Mouse (Mus musculus): ENCODE results near the gene Ubr1. TPM values are rescaled to one million over a fixed set of nuclear protein-coding genes. Genes with fewer than 3 reads are reported as not detected.

Ubr1 gene
- polyA plus RNA-seq, 1 experiment from 2014 or later = 24.5 TPM

DNA sequence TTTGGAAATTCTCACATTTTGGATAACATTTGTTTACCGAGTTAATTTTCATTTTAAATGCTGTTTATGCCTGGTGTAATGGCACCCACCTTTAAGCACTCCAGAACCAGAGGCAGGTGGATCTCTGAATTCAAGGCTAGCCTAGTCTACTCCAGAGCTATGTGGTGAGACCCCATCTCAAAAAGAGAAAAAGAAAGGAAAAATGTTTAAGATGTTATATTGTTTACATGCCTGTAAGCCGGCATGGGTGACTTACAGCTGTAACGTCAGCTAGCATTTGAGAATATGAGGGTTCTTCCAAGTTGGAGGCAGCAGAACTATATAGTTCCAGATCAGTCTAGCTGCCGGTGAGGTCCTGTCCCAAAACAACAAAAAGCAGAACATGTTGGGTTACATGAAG, 1.3 kb upstream of the Ubr1 start:
- Histone ChIP-seq H3K27ac (replicated peaks) (no peak overlapping the region), H3K27me3 (replicated peaks; ENCODE audit: low read depth, poor library complexity, severe bottlenecking) (peaks cover 8% of the 10 kb centered on the region), H3K36me3 (replicated peaks) (0 out of 2 replicates have a peak, but pooled peaks cover 2% of the 10 kb centered on the region), H3K9me3 (no peaks in the 10 kb centered on the region), H3K4me1 (peaks cover 25% of the 10 kb centered on the region), H3K4me3 (no peak overlapping the region)
- no peak for DNase-seq (ENCODE audit: low spot score)
- 87% methylated on average over 4 of the region's 4 CpGs for WGBS

DNA sequence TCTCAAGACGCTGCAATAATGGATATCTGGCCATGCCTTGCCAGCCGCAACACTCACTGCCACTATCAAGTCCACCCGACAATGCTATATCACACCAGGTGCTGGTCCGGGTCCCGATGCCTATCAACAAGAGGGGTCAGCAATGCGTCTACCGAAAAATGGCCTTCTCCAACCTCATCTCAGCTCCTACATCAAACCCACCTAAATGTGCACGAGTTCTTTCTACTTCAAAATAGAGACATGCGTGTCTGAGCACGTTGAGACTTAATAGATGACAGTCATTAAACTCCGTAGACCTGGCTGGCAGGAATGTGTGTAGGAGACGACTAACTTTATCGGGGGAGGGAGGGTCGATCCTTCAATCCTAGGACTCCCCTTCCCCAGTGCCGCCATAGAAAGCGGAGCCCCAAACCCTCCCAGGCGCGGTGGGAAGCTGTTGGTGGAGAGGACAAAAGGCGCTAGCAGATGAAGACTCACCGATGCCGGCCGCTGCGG, 423 bp downstream of the Ubr1 start:
- peak overlapping the region; percentile 90 for H3K4me3 ChIP-seq
- H3K9me3 ChIP-seq = no peaks in the 10 kb centered on the region
- peaks cover 8% of the 10 kb centered on the region; the same call in 1 of the 2 replicates for H3K36me3 ChIP-seq (replicated peaks)
- no peak for DNase-seq (ENCODE audit: low spot score)
- peak overlapping the region; percentile 96 for H3K27ac ChIP-seq (replicated peaks)
- WGBS = under 1% methylated on average over 23 of the region's 23 CpGs
- H3K4me1 ChIP-seq = peaks cover 22% of the 10 kb centered on the region
- no peaks in the 10 kb centered on the region for H3K27me3 ChIP-seq (replicated peaks; ENCODE audit: low read depth, poor library complexity, severe bottlenecking)

- DNase-seq (ENCODE audit: low spot score) = no peak
- Histone ChIP-seq H3K36me3 (replicated peaks) (peaks cover 19% of the 10 kb centered on the region), H3K27ac (replicated peaks) (no peak overlapping the region), H3K27me3 (replicated peaks; ENCODE audit: low read depth, poor library complexity, severe bottlenecking) (no peaks in the 10 kb centered on the region), H3K9me3 (no peaks in the 10 kb centered on the region), H3K4me3 (no peak overlapping the region), H3K4me1 (peaks cover 10% of the 10 kb centered on the region)
- WGBS = 90% methylated on average over 3 of the region's 3 CpGs
Measured at GRCm38 (mm10) chr2:120965486-120965885, 5.0 kb downstream of the Ubr1 start.

DNA sequence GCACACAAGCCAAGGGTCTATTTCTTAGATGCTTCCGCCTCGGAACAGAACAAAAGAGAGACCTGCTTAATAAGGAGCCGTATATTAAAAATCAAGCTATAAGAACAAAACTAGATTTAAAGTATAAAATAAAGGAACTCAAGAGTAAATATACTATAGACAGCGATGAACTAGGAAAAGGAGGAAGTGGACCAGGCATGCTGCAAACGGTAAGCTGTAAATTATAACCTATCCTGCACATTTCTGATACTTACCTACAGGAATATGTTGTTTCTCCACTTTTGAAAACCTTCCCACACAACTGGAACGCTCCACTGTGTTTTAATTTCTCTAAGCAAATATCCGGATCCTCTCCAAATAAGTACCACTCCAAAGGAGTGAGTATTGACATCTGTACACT, 7.4 kb downstream of the Ubr1 start:
- Histone ChIP-seq H3K27ac (replicated peaks) (no peak overlapping the region), H3K27me3 (replicated peaks; ENCODE audit: low read depth, poor library complexity, severe bottlenecking) (no peaks in the 10 kb centered on the region), H3K4me3 (no peak overlapping the region), H3K9me3 (no peaks in the 10 kb centered on the region), H3K36me3 (replicated peaks) (peaks cover 39% of the 10 kb centered on the region), H3K4me1 (no peaks in the 10 kb centered on the region)
- DNase-seq (ENCODE audit: low spot score) = no peak
- 94% methylated on average over 7 of the region's 7 CpGs for WGBS

- Histone ChIP-seq H3K9me3 (no peaks in the 10 kb centered on the region), H3K4me3 (no peak overlapping the region)
- 95% methylated on average over 1 of the region's 1 CpGs for WGBS
Measured at GRCm38 (mm10) chr2:120960261-120960660, 10.3 kb downstream of the Ubr1 start.

DNA sequence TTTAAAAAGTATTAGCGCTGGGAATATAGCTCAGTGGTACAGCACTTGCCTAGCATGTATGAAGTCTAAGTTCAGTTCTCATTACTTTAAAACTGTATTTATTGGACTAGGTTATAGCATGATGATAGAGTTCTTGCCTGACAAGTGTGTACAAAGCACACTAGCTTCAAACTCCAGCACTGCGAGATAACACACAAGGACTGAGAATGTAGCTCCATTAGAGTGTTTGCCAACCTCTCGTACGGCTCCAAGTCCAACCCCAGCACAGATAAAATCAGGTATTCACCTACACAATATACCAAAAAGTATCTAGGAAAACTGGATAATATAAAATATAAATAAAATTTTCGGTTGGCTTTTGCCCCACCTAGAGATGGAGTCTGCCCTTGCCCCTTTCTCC, 10.7 kb downstream of the Ubr1 start:
- Histone ChIP-seq H3K4me1 (no peaks in the 10 kb centered on the region), H3K27ac (replicated peaks) (no peak overlapping the region), H3K36me3 (replicated peaks) (peaks cover 49% of the 10 kb centered on the region), H3K4me3 (no peak overlapping the region), H3K27me3 (replicated peaks; ENCODE audit: low read depth, poor library complexity, severe bottlenecking) (no peaks in the 10 kb centered on the region), H3K9me3 (no peaks in the 10 kb centered on the region)
- WGBS = 90% methylated on average over 5 of the region's 5 CpGs
- DNase-seq (ENCODE audit: low spot score) = no peak

More at GRCm38 (mm10) chr2:120960261-120960660, 10.3 kb downstream of the Ubr1 start:
- Histone ChIP-seq H3K4me1 (no peaks in the 10 kb centered on the region), H3K27ac (replicated peaks) (no peak overlapping the region), H3K36me3 (replicated peaks) (peaks cover 45% of the 10 kb centered on the region), H3K27me3 (replicated peaks; ENCODE audit: low read depth, poor library complexity, severe bottlenecking) (no peaks in the 10 kb centered on the region)
- no peak for DNase-seq (ENCODE audit: low spot score)

DNA sequence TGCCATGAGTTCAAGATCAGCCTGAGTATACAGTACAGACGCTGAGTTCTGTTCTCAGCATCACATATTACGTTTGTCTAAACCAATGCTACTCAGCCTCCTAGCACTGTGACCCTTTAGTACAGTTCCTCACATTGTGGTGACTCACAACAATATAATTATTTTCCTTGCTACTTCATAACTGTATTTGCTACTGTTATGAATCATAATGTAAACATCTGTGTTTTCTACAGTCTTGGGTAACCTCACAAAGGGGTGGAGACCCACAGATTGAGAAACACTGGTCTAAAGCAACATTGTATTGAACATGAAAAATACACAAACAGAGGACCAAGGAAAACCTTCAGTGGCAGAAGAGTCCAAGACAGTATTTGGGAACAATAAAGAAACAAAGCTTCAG, 11.2 kb downstream of the Ubr1 start:
- Histone ChIP-seq H3K27ac (replicated peaks) (no peak overlapping the region), H3K36me3 (replicated peaks) (peaks cover 54% of the 10 kb centered on the region), H3K9me3 (no peaks in the 10 kb centered on the region), H3K4me1 (no peaks in the 10 kb centered on the region), H3K4me3 (no peak overlapping the region), H3K27me3 (replicated peaks; ENCODE audit: low read depth, poor library complexity, severe bottlenecking) (no peaks in the 10 kb centered on the region)
- 95% methylated on average over 2 of the region's 2 CpGs for WGBS
- DNase-seq (ENCODE audit: low spot score) = no peak

DNA sequence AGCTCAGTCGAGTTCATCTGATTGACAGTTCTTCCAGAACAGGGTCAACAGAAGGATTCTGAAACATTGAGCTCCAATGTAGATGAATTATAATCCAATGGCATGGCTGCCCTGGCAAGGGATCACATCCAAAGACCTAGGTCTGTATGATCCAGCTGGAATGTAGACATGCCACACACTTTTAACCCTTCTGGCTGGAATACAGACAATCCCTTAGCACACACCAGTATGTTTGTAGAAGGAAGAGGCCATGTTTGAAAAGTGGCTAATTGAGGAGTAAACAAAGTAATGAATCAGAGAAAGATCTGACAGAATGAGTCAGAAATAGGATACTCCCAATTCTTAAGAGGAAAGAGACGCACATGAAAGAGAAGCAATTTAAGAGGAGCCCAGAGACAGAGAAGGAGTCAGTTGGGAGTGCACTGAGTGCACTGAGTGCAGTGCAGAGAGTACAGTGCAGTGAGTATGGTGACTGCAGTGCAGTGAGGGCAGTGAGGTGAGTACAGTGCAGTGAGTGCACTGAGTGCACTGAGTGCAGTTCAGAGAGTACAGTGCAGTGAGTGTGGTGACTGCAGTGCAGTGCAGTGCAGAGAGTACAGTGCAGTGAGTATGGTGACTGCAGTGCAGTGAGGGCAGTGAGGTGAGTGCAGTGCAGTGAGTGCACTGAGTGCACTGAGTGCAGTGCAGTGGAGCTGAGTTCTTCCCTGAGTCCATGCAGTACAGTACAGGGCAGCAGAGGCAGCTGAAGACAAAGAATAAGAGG, 18.2 kb downstream of the Ubr1 start:
- Histone ChIP-seq H3K27me3 (replicated peaks; ENCODE audit: low read depth, poor library complexity, severe bottlenecking) (no peaks in the 10 kb centered on the region), H3K36me3 (replicated peaks) (peaks cover 82% of the 10 kb centered on the region), H3K4me1 (no peaks in the 10 kb centered on the region), H3K9me3 (no peaks in the 10 kb centered on the region), H3K4me3 (no peak overlapping the region), H3K27ac (replicated peaks) (no peak overlapping the region)
- 76% methylated on average over 2 of the region's 2 CpGs for WGBS
- no peak for DNase-seq (ENCODE audit: low spot score)

DNA sequence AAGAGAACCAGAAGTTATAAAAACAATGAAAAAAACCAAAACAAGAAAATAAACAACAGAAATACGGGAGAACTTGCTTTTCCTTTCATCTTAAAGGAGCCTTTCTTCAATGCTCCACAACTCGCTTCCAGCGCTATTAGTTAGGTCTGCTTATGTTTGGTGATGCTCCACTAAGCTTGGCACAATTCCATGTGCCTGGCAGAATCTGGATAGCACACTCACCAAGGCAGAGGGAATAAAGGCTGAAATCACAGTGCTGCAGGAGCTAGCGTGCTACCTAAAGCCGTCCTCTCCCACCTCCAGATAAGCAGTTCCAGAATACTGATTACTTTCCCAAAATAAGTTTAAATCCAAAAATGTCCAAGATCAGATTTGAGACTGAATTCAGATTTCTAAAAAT, 19.3 kb downstream of the Ubr1 start:
- H3K36me3 ChIP-seq (replicated peaks) = peaks cover 87% of the 10 kb centered on the region

GRCm38 (mm10) chr2:120933038-120933437, 37.5 kb downstream of the Ubr1 start:
- WGBS = 93% methylated on average over 3 of the region's 3 CpGs
- H3K4me3 ChIP-seq = no peak overlapping the region

More for the DNA sequence above, 19.3 kb downstream of the Ubr1 start:
- no peaks in the 10 kb centered on the region for H3K27me3 ChIP-seq (replicated peaks; ENCODE audit: low read depth, poor library complexity, severe bottlenecking)
- DNase-seq (ENCODE audit: low spot score) = no peak
- WGBS = 96% methylated on average over 5 of the region's 5 CpGs
- H3K4me1 ChIP-seq = no peaks in the 10 kb centered on the region
- no peak overlapping the region for H3K27ac ChIP-seq (replicated peaks)
- no peaks in the 10 kb centered on the region for H3K9me3 ChIP-seq
- H3K4me3 ChIP-seq = no peak overlapping the region

GRCm38 (mm10) chr2:120909556-120909955, 61.0 kb downstream of the Ubr1 start:
- Histone ChIP-seq H3K27ac (replicated peaks) (no peak overlapping the region), H3K4me3 (no peak overlapping the region), H3K4me1 (peaks cover 9% of the 10 kb centered on the region), H3K9me3 (no peaks in the 10 kb centered on the region), H3K36me3 (replicated peaks) (peaks cover 62% of the 10 kb centered on the region), H3K27me3 (replicated peaks; ENCODE audit: low read depth, poor library complexity, severe bottlenecking) (no peaks in the 10 kb centered on the region)
- 47% methylated on average over 4 of the region's 4 CpGs for WGBS
- peak; percentile 33 for DNase-seq (ENCODE audit: low spot score)

More at GRCm38 (mm10) chr2:120933038-120933437, 37.5 kb downstream of the Ubr1 start:
- Histone ChIP-seq H3K9me3 (no peaks in the 10 kb centered on the region), H3K4me1 (no peaks in the 10 kb centered on the region), H3K27me3 (replicated peaks; ENCODE audit: low read depth, poor library complexity, severe bottlenecking) (no peaks in the 10 kb centered on the region), H3K27ac (replicated peaks) (no peak overlapping the region), H3K36me3 (replicated peaks) (peaks cover 92% of the 10 kb centered on the region)
- DNase-seq (ENCODE audit: low spot score) = no peak

DNA sequence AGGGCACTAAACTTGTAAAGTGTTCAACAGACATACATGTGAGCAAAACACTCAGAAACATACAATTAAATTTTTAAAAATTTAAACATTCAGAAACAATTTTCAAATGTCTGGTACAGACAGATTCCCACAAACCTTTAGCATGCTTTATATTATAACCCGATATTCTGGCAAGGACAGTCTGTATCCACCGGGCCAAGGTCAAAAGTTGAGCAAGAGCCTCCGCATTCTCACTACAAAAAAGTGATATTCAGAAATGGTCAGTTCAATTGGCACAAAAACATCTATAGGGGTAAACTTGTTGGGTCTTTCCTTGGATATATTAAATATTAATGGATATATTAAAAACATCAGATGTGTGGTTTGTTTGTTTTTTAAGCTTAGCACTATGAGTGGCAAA, 74.2 kb downstream of the Ubr1 start:
- WGBS = 97% methylated on average over 3 of the region's 3 CpGs
- H3K36me3 ChIP-seq (replicated peaks) = peaks cover 96% of the 10 kb centered on the region
- H3K27me3 ChIP-seq (replicated peaks; ENCODE audit: low read depth, poor library complexity, severe bottlenecking) = no peaks in the 10 kb centered on the region
- DNase-seq (ENCODE audit: low spot score) = no peak
- H3K27ac ChIP-seq (replicated peaks) = no peak overlapping the region
- no peaks in the 10 kb centered on the region for H3K4me1 ChIP-seq
- H3K9me3 ChIP-seq = no peaks in the 10 kb centered on the region
- H3K4me3 ChIP-seq = no peak overlapping the region

DNA sequence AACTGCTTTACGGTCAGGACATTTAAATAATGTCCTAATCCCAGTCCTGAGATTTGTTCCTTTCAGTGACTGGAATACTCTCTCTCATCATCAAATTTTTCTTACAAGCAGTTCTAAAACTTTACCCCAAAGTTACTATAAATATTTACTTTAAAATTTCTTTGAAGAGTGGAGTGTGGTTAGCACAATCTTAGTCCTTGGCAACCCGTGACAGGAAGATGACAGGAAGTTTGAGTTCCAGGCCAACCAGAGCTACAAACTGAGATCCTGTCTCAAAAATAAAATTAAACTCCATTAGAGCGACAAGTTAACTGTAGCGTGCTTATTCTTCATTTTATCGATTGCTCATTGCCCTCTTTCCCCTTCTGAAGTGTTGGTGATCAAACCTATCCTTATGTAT, 82.9 kb downstream of the Ubr1 start:
- H3K27me3 ChIP-seq (replicated peaks; ENCODE audit: low read depth, poor library complexity, severe bottlenecking) = no peaks in the 10 kb centered on the region
- 95% methylated on average over 5 of the region's 5 CpGs for WGBS
- no peak overlapping the region for H3K27ac ChIP-seq (replicated peaks)
- DNase-seq (ENCODE audit: low spot score) = no peak
- no peaks in the 10 kb centered on the region for H3K9me3 ChIP-seq
- no peak overlapping the region for H3K4me3 ChIP-seq
- H3K4me1 ChIP-seq = no peaks in the 10 kb centered on the region
- H3K36me3 ChIP-seq (replicated peaks) = peaks cover 76% of the 10 kb centered on the region

Measured in embryonic facial prominence, embryonic 10.5 days (tissue).